Mouse (Mus musculus) C2C12 (cell line): ENCODE measurements at regions not wholly inside any gene's neighbourhood (a gene's known extent, or its start where the extent isn't known, plus 50 kb on each side); places are given as distances from the start of the nearest gene placed in this dataset.
"Not testable (repeated sequence)": the region's sequence is repeated elsewhere in the genome, so short reads cannot be mapped to it uniquely, and the experiment has no call there.

ENCODE experiments used
- H3K27me3 ChIP-seq: one replicate; pipeline ENCODE4 v1.6.1; 2011; ENCODE audit not compliant: control insufficient read depth, insufficient read depth, insufficient read length
- H3K36me3 ChIP-seq: one replicate; pipeline ENCODE4 v1.6.1; 2011; ENCODE audit not compliant: control insufficient read depth, insufficient read depth
- H3K4me3 ChIP-seq: one replicate; pipeline ENCODE4 v1.5.1; 2011; ENCODE audit warnings: mild to moderate bottlenecking, control low read depth; ENCODE audit not compliant: poor library complexity, insufficient read depth, severe bottlenecking
- H3K79me2 ChIP-seq: one replicate; pipeline ENCODE4 v1.6.1; 2011; ENCODE audit not compliant: control insufficient read depth, insufficient read depth
- H3K79me3 ChIP-seq: one replicate; pipeline ENCODE4 v1.6.1; 2011; ENCODE audit warnings: low read depth, control low read depth
- H3ac ChIP-seq: one replicate; pipeline ENCODE3; 2011; ENCODE audit warnings: low read depth; ENCODE audit not compliant: control insufficient read depth, insufficient read length
- CEBPB ChIP-seq: IDR thresholded peaks from one replicate; pipeline ENCODE4 v1.6.1; 2011; ENCODE audit warnings: low read depth, mild to moderate bottlenecking, control low read depth, moderate library complexity
- CTCF ChIP-seq: IDR thresholded peaks from one replicate; pipeline ENCODE4 v1.5.1; 2011; ENCODE audit not compliant: control insufficient read depth, insufficient read depth, insufficient read length
- FOSL1 ChIP-seq: IDR thresholded peaks from one replicate; pipeline ENCODE4 v1.8.0; 2011; ENCODE audit warnings: mild to moderate bottlenecking, low read length; ENCODE audit not compliant: poor library complexity, insufficient read depth, severe bottlenecking
- MAX ChIP-seq: IDR thresholded peaks from one replicate; pipeline ENCODE4 v1.6.1; 2011; ENCODE audit warnings: mild to moderate bottlenecking, control low read depth
- MYOD1 ChIP-seq: IDR thresholded peaks from one replicate; pipeline ENCODE4 v1.6.1; 2011; ENCODE audit warnings: low read depth; ENCODE audit not compliant: control insufficient read depth, insufficient read length
- MYOG ChIP-seq: IDR thresholded peaks from one replicate; pipeline ENCODE4 v1.6.1; 2011; ENCODE audit not compliant: control insufficient read depth, insufficient read length; ENCODE audit errors: extremely low read depth
- USF1 ChIP-seq: IDR thresholded peaks from one replicate; pipeline ENCODE4 v1.6.1; 2011; ENCODE audit warnings: low read depth, mild to moderate bottlenecking, control low read depth, moderate library complexity

DNA sequence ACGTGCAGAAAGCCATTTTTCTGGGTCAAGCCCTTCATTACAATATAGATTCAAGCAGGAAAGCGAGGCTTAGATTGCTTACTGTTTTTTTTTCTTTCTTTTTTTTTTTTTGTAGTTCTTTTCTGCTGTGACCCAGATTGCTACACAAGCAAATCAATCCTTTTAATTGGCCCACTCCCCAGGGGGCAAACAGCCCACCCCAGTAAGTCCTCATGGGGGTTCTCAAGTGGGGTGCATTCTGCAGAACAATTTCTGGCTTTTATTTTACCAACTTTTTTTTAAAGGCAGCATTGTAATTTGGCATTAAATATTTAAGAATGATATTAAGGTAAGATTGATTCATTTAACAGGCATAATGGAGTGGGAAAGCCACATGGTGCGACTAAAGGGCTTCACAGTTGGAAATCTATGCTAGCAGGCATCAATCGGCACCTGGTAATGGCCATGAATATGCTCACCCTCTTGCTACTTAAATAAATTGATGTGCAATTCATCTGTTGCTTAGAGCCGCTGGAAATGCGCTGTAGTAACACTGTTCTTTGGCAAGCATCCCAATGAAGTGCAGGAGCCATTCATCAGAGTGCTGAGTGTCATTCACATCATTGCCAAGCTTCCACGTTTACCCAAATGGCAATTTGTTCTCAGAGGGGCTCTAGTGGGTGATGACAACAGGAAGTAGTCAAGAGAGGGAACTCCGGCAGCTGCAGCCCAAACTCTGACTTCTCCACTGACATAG lies 236.3 kb upstream of the Arhgap42 start:
- Histone ChIP-seq H3K27me3 (no peaks in the 10 kb centered on the region), H3K36me3 (no peaks in the 10 kb centered on the region), H3K79me2 (no peaks in the 10 kb centered on the region), H3K79me3 (no peaks in the 10 kb centered on the region), H3ac (no peak overlapping the region), H3K4me3 (no peak overlapping the region)
- TF ChIP-seq CEBPB (no peak), FOSL1 (no peak), MYOG (no peak), MYOD1 (no peak), USF1 (no peak), CTCF (no peak), MAX (no peak)

- no peak overlapping the region for H3K4me3 ChIP-seq
- H3K36me3 ChIP-seq, result no peaks in the 10 kb centered on the region
- no peak overlapping the region for H3ac ChIP-seq
- no peaks in the 10 kb centered on the region for H3K27me3 ChIP-seq
- no peaks in the 10 kb centered on the region for H3K79me3 ChIP-seq
- H3K79me2 ChIP-seq, result no peaks in the 10 kb centered on the region
- TF ChIP-seq MYOD1, result no peak
- TF ChIP-seq CEBPB, result no peak
- TF ChIP-seq MAX, result no peak
- TF ChIP-seq USF1, result no peak
- TF ChIP-seq MYOG, result no peak
- no peak for TF ChIP-seq CTCF
- TF ChIP-seq FOSL1, result no peak
These were observed 205.3 kb upstream of the Arhgap42 start for GRCm38 (mm10) chr9:9444213-9444612.

DNA sequence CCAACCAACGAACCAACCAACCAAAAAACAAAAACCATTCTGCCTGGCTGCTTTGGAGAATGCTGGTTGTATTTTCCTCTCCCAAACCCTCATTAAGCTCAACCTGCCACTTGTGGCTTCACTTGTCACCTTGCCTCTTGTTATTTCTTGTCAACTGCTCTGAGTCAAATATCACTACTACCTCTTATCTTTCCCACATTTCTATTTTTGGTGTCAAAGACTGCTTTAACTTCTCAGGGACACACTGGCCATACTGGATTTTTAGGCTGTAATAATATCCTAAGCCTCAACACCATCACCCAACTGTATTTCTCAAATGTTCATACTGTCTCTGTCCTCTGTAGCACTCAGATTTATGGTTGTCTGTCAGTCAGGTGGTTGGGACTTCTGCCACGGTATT lies 181.4 kb upstream of the Arhgap42 start:
- Histone ChIP-seq H3K27me3 (no peaks in the 10 kb centered on the region), H3K79me2 (no peaks in the 10 kb centered on the region), H3K36me3 (no peaks in the 10 kb centered on the region), H3ac (no peak overlapping the region), H3K79me3 (no peaks in the 10 kb centered on the region), H3K4me3 (no peak overlapping the region)
- TF ChIP-seq FOSL1 (no peak), USF1 (no peak), CTCF (no peak), MYOD1 (no peak), MYOG (no peak), MAX (no peak), CEBPB (no peak)

- no peaks in the 10 kb centered on the region for H3K36me3 ChIP-seq
- no peaks in the 10 kb centered on the region for H3K79me3 ChIP-seq
- peak; percentile 11 for TF ChIP-seq USF1
- TF ChIP-seq MYOD1, result no peak
- no peak for TF ChIP-seq CEBPB
- no peaks in the 10 kb centered on the region for H3K79me2 ChIP-seq
- no peak overlapping the region for H3K4me3 ChIP-seq
- H3K27me3 ChIP-seq, result no peaks in the 10 kb centered on the region
- no peak overlapping the region for H3ac ChIP-seq
These were observed 173.7 kb upstream of the Arhgap42 start for GRCm38 (mm10) chr9:9412460-9413181.

GRCm38 (mm10) chr9:9394190-9394589 lies 155.3 kb upstream of the Arhgap42 start:
- not testable (repeated sequence) for H3ac ChIP-seq

DNA sequence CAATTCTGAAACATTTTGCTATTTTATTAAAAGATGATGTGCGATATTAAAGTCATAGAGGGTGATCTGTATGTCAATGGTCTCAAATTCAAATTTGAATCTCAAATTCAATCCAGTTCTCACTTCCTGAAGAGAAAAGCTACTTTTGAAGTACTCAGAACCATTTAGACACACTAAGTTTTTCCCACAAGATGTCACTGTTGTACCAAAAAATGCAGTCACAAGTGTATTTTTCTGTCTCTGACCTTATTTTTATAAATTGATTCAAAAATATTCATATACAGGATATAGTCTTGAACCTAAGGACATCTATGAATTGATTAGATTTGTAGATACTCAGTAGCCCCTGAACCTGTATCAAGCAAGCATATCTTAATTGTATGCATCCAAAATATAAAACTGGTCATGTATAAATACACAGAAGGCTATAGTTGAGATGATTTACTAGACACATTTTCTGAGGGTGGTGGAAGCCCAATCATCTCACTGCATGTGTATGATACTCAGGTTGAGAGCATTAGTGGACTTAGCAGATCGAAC lies 137.8 kb upstream of the Arhgap42 start:
- H3ac ChIP-seq, result no peak overlapping the region
- TF ChIP-seq CEBPB (no peak), CTCF (no peak), MYOD1 (no peak), FOSL1 (no peak), MYOG (no peak)
- H3K4me3 ChIP-seq, result no peak overlapping the region
- no peaks in the 10 kb centered on the region for H3K36me3 ChIP-seq
- no peaks in the 10 kb centered on the region for H3K79me2 ChIP-seq
- H3K79me3 ChIP-seq, result no peaks in the 10 kb centered on the region
- no peaks in the 10 kb centered on the region for H3K27me3 ChIP-seq

More at GRCm38 (mm10) chr9:9394190-9394589, 155.3 kb upstream of the Arhgap42 start:
- not testable (repeated sequence) for H3K36me3 ChIP-seq, H3K79me3 ChIP-seq, H3K27me3 ChIP-seq, H3K79me2 ChIP-seq, H3K4me3 ChIP-seq
